ENCODE assay signal across 8 mouse cellular contexts in genomic region chr11:55405601-55406469, GRCm38 (mm10). TPM values are rescaled to one million over a fixed set of nuclear protein-coding genes. Genes with fewer than 3 reads are reported as not detected.
DNase-seq lines count a peak whose midpoint lies in the region; ATAC-seq and TF ChIP-seq lines count a peak whose summit lies in the region.

No protein-coding gene starts in this region.

- peak overlapping the region; percentile 99 for H3K27ac ChIP-seq in brown adipose tissue, adult 24 weeks (replicated peaks; ENCODE audit: low read depth, low read length)
- 0 out of 2 replicates have a peak overlapping the region, but pooled peaks have one; percentile 47 for H3K27ac ChIP-seq in hindbrain, embryonic 14.5 days
- peak overlapping the region; percentile 34; the same call in 1 of the 2 replicates for H3K27ac ChIP-seq in liver, postnatal 0 days (ENCODE audit: low read depth)

- H3K36me3 ChIP-seq in hindbrain, embryonic 14.5 days (replicated peaks; ENCODE audit: control insufficient read depth, insufficient read depth): 0 out of 2 replicates have a peak, but pooled peaks cover 17% of the 10 kb centered on the region
- H3K36me3 ChIP-seq in liver, postnatal 0 days (replicated peaks; ENCODE audit: insufficient read depth, low read length): no peaks in the 10 kb centered on the region

- DNase-seq in gastrocnemius, postnatal 10 days: peak; percentile 13
- no peak for DNase-seq in gastrocnemius, postnatal 4 days (ENCODE audit: low spot score in 2 of 2)
- no peak for DNase-seq in hindbrain, embryonic 14.5 days (ENCODE audit: low spot score)
- DNase-seq in liver, postnatal 0 days: peak; percentile 34
- DNase-seq in retina, embryonic 14.5 days (ENCODE audit: low spot score): no peak
- no peak for DNase-seq in c-Kit-positive CD71-positive TER-119-positive erythroid progenitor cells, embryonic 14.5 days (ENCODE audit: low spot score)

- no peak overlapping the region for H3K4me3 ChIP-seq in brown adipose tissue, adult 24 weeks (ENCODE audit: insufficient read depth, low read depth, low read length)
- H3K4me3 ChIP-seq in hindbrain, embryonic 14.5 days (replicated peaks; ENCODE audit: low read length): no peak overlapping the region
- H3K4me3 ChIP-seq in liver, postnatal 0 days (ENCODE audit: low read depth, low read length): no peak overlapping the region

- no peak for TF ChIP-seq CTCF in liver, postnatal 0 days (IDR thresholded peaks at IDR 0.05; ENCODE audit: low read depth)

- WGBS in hindbrain, embryonic 14.5 days: 78% methylated on average over 8 of the region's 8 CpGs
- whole genome bisulfite sequencing in liver, postnatal 0 days (ENCODE audit: insufficient replicate concordance): 44% methylated on average over 8 of the region's 8 CpGs

- no peak overlapping the region for H3K9ac ChIP-seq in hindbrain, embryonic 14.5 days
- H3K9ac ChIP-seq in liver, postnatal 0 days (replicated peaks): no peak overlapping the region

- no peaks in the 10 kb centered on the region for H3K9me3 ChIP-seq in hindbrain, embryonic 14.5 days (ENCODE audit: control insufficient read depth, low read length)
- H3K9me3 ChIP-seq in liver, postnatal 0 days (ENCODE audit: low read length): no peaks in the 10 kb centered on the region

- H3K4me1 ChIP-seq in brown adipose tissue, adult 24 weeks (ENCODE audit: control insufficient read depth, insufficient read depth, insufficient read length, low read length): peaks cover 39% of the 10 kb centered on the region
- no peaks in the 10 kb centered on the region for H3K4me1 ChIP-seq in hindbrain, embryonic 14.5 days (replicated peaks; ENCODE audit: control insufficient read depth, insufficient read depth, low read length)
- H3K4me1 ChIP-seq in liver, postnatal 0 days (ENCODE audit: insufficient read depth): no peaks in the 10 kb centered on the region

- H3K4me2 ChIP-seq in hindbrain, embryonic 14.5 days (replicated peaks): no peak overlapping the region
- no peak overlapping the region for H3K4me2 ChIP-seq in liver, postnatal 0 days (ENCODE audit: low read depth, low read length)

- no peak for ATAC-seq in hindbrain, embryonic 14.5 days (ENCODE audit: low FRiP score)
- ATAC-seq in liver, postnatal 0 days: peak; percentile 76
- ATAC-seq in erythroblast, adult 5-6 weeks (replicated peaks; ENCODE audit: low FRiP score, poor library complexity, severe bottlenecking): no peak

- no peaks in the 10 kb centered on the region for H3K27me3 ChIP-seq in hindbrain, embryonic 14.5 days (ENCODE audit: control insufficient read depth, insufficient read depth, low read length)
- H3K27me3 ChIP-seq in liver, postnatal 0 days (ENCODE audit: insufficient read depth, low read length): no peaks in the 10 kb centered on the region

- peak; percentile 37; the same call in 1 of the 2 replicates for TF ChIP-seq EP300 in liver, postnatal 0 days (IDR thresholded peaks at IDR 0.05; ENCODE audit: low read depth)

RNA-seq across cellular contexts. Expression of gene Sparc, which starts 17.1 kb away (rescaled TPM):
- total RNA-seq in gastrocnemius, postnatal 10 days (2021): 1,000 to 10,000 TPM; 2,118 to 2,804 TPM
- total RNA-seq in gastrocnemius, postnatal 4 days (2021): 1,000 to 10,000 TPM; 2,207 to 2,385 TPM
- polyA plus RNA-seq in brown adipose tissue, adult 24 weeks (2012; ENCODE audit: insufficient read depth, insufficient read length, missing spikeins): 730 and 804 TPM in 2 replicates
- 532 and 583 TPM in 2 replicates for polyA plus RNA-seq in hindbrain, embryonic 14.5 days (2014; fragmentation: Nextera tagmentation; extraction: Ambion mirVana)
- polyA plus RNA-seq in liver, postnatal 0 days (2015; fragmentation: Nextera tagmentation; extraction: Ambion mirVana): 258 and 272 TPM in 2 replicates
- 1.7 TPM in 2 replicates for total RNA-seq in erythroblast, adult 5-6 weeks (2015; ENCODE audit: low replicate concordance)
- total RNA-seq in erythroblast, adult 5-6 weeks (2017; ENCODE audit: low replicate concordance): 0.85 and 0.98 TPM in 2 replicates

RNA-seq across cellular contexts. Expression of gene Atox1, which starts 55.2 kb away (rescaled TPM):
- 10 to 100 TPM; 66.8 to 84.1 TPM for total RNA-seq in gastrocnemius, postnatal 10 days (2021)
- total RNA-seq in gastrocnemius, postnatal 4 days (2021): 10 to 100 TPM; 87.6 to 95.6 TPM
- polyA plus RNA-seq in brown adipose tissue, adult 24 weeks (2012; ENCODE audit: insufficient read depth, insufficient read length, missing spikeins): 386 and 509 TPM in 2 replicates
- 259 and 340 TPM in 2 replicates for polyA plus RNA-seq in hindbrain, embryonic 14.5 days (2014; fragmentation: Nextera tagmentation; extraction: Ambion mirVana)
- 261 and 271 TPM in 2 replicates for polyA plus RNA-seq in liver, postnatal 0 days (2015; fragmentation: Nextera tagmentation; extraction: Ambion mirVana)
- total RNA-seq in erythroblast, adult 5-6 weeks (2015; ENCODE audit: low replicate concordance): 25.9 and 45.8 TPM in 2 replicates
- 18.7 and 20.2 TPM in 2 replicates for total RNA-seq in erythroblast, adult 5-6 weeks (2017; ENCODE audit: low replicate concordance)

Comparison
In these comparisons a context has a peak if more than half of its experiments do, and no peak if none do; other contexts are left out.
1. DNase-seq: peak in gastrocnemius, postnatal 10 days (single experiment) and liver, postnatal 0 days (single experiment); none in gastrocnemius, postnatal 4 days (0 of 2), hindbrain, embryonic 14.5 days (single experiment), retina, embryonic 14.5 days (single experiment) and c-Kit-positive CD71-positive TER-119-positive erythroid progenitor cells, embryonic 14.5 days (single experiment).
2. H3K27ac ChIP-seq: peak in every context shown above with its lines; median percentile 99 in brown adipose tissue, adult 24 weeks; 47 in hindbrain, embryonic 14.5 days; 34 in liver, postnatal 0 days.
3. RNA of gene Sparc, which starts 17.1 kb away (total RNA-seq): 2,118 to 2,804 TPM in gastrocnemius, postnatal 10 days and 2,207 to 2,385 TPM in gastrocnemius, postnatal 4 days; 0.85 to 1.7 TPM in erythroblast, adult 5-6 weeks; every median in the first group is over 100 times any median in the second.